Mouse (Mus musculus) cerebellum, adult 2 months (tissue): Measurements from ENCODE around the gene Map3k15. TPM values are rescaled to one million over a fixed set of nuclear protein-coding genes. Genes with fewer than 3 reads are reported as not detected.

ENCODE experiments used
- DNase-seq, 2 experiments: peaks; one replicate each; pipeline ENCODE4 v3.0.0; 2021
- H3K27ac ChIP-seq: fragments of 200-500 bp; 2 replicates; pipeline ENCODE4 v1.5.1; 2012; ENCODE audit warnings: low read length, control low read depth, inconsistent platforms; ENCODE audit not compliant: insufficient read depth
- H3K27me3 ChIP-seq: fragments of 200-500 bp; 2 replicates; pipeline ENCODE4 v1.6.1; 2012; ENCODE audit warnings: inconsistent platforms, mild to moderate bottlenecking, low read length, moderate library complexity; ENCODE audit not compliant: control insufficient read depth, insufficient read depth
- H3K4me1 ChIP-seq: fragments of 200-500 bp; 2 replicates; pipeline ENCODE4 v1.6.1; 2011; ENCODE audit warnings: low read length; ENCODE audit not compliant: control insufficient read depth, insufficient read depth
- H3K4me3 ChIP-seq: fragments of 200-500 bp; replicated peaks from 2 replicates; pipeline ENCODE3; 2011; ENCODE audit warnings: mild to moderate bottlenecking, low read depth, low read length, control low read depth; ENCODE audit not compliant: insufficient read depth
- CTCF ChIP-seq: fragments of 200-500 bp; IDR thresholded peaks from 2 replicates; pipeline ENCODE4 v1.5.1; 2011; ENCODE audit warnings: low read depth, mild to moderate bottlenecking, control low read depth, low read length, moderate library complexity, borderline replicate concordance; ENCODE audit not compliant: insufficient read depth
- POLR2A ChIP-seq: fragments of 200-500 bp; IDR thresholded peaks from 2 replicates; pipeline ENCODE4 v1.6.1; 2011; ENCODE audit warnings: low read length, control low read depth, borderline replicate concordance; ENCODE audit not compliant: insufficient read depth
- WGBS: fragments of 180-500 bp; shearing (Covaris S2); methylation state at CpG from one replicate; pipeline ENCODE4 v1.1.7; 2018; 5-methylcytosine and 5-hydroxymethylcytosine counted together
- polyA plus RNA-seq: library from polyadenylated mRNA; depleted of rRNA; stranded (reverse); fragments of >200 nt; gene quantifications from 2 replicates; pipeline ENCODE4 v1.2.3, GENCODE M21; 2012; rRNA removed

Gene Map3k15
- polyA plus RNA-seq, 1 experiment, result 0.41 TPM

DNA sequence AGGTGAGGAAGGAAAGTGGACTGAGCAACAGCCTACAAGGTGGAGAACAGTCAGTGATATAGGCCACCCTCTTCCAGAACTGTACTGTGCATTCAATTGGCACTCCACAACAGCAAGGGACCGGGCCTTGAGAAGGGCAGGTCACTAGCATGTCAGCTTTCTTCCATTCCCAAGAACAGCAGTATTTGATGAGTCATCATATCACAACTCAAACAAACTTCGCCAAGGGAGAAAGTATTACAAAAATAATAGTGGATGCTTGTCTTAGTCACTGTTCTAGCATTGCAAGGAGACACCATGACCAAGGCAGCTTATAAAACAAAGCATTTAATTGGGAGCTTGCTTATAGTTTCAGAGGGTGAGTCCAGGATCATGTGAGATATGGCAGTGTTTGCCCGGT lies 176.0 kb downstream of the Map3k15 start:
- Histone ChIP-seq H3K4me1 (no peaks in the 10 kb centered on the region), H3K27me3 (no peaks in the 10 kb centered on the region), H3K27ac (no peak overlapping the region), H3K4me3 (no peak overlapping the region)
- DNase-seq, result no peak
- 90% methylated on average over 3 of the region's 3 CpGs for WGBS
- no peak for TF ChIP-seq POLR2A

DNA sequence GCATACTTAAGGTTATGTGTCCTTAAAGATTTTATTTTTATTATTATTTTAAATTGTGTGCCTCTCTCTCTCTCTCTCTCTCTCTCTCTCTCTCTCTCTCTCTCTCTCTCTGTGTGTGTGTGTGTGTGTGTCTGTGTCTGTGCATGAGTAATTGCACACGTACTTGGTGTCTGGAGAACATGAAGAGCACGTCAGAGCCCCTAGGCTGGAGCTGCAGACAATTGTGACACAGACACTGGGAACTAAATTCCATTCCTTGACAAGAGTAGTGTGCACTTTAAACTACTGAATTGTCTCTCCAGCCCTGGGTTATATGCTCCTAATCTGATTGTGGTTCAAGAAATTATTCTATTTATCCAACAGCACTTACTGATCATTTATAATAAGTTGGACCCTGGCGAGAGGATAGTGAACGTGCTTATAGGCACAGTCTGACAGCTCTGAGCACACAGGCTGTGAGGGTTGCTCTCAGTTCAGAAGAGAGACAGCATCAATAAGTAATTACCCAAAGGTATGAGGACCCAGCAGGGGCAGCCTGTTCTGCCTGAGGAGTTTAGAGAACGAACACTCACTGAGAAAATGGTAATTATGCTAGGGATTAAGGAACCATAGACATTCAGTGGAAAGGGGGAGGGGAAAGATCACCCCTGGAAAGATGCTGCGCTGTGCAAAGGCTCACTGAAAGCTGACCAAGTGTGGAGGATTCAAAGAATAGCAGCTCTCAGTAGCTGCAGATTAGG lies 178.2 kb downstream of the Map3k15 start:
- TF ChIP-seq CTCF, result no peak
- TF ChIP-seq POLR2A, result no peak
- WGBS, result 22% methylated on average over 6 of the region's 6 CpGs
- no peaks in the 10 kb centered on the region for H3K4me1 ChIP-seq
- no peak overlapping the region for H3K4me3 ChIP-seq
- no peak for DNase-seq
- no peaks in the 10 kb centered on the region for H3K27me3 ChIP-seq
- H3K27ac ChIP-seq, result no peak overlapping the region

DNA sequence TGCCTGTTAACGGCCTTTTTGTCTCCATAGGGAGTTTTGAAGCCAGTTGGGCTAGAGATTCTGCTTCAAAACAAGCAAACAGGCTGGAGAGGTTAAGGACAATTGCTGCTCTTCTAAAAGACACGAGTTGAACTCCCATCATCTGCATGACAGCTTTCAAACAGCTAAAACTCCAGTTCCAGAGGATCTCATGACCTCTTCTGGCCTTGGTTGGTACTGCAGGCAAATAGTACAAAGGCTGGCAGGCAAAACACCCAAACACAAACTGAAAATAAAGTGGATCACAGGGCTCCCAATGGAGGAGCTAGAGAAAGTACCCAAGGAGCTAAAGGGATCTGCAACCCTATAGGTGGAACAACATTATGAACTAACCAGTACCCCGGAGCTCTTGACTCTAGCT lies 181.9 kb downstream of the Map3k15 start:
- WGBS, result 21% methylated on average over 3 of the region's 3 CpGs
- no peak overlapping the region for H3K4me3 ChIP-seq

More for the DNA sequence above, 181.9 kb downstream of the Map3k15 start:
- peak; percentile 47; the same call in 1 of the 2 replicates for TF ChIP-seq CTCF
- TF ChIP-seq POLR2A, result no peak
- Histone ChIP-seq H3K27me3 (no peaks in the 10 kb centered on the region), H3K27ac (no peak overlapping the region), H3K4me1 (no peaks in the 10 kb centered on the region)
- DNase-seq, result peak; percentile 24 to 61

Other genes starting within 250 kb of the Map3k15 start
- 149 and 153 TPM in 2 replicates for gene Pdha1, start 150.0 kb downstream of the Map3k15 start, polyA plus RNA-seq